25 mouse cellular contexts compared by ENCODE assay signal in genomic region chr2:112567786-112568185, GRCm38 (mm10).
DNase-seq lines count a peak whose midpoint lies in the region; ATAC-seq lines count a peak whose summit lies in the region.
"Had no signal": no experiment of that assay in that cellular context is flagged by ENCODE, and none has a peak within 500 bp of the region (broad histone marks: within the 10 kb centered on the region; RNA-seq: fewer than 3 reads in every experiment).

No protein-coding gene starts in this region.

- no peak overlapping the region for H3K4me3 ChIP-seq in liver, embryonic 12.5 days
- H3K4me3 ChIP-seq: gastrocnemius, adult 2 months; heart, embryonic 12.5 days; left cerebral cortex, adult 2 months; limb, embryonic 10.5 days; megakaryocyte, embryonic 14.5 days; midbrain, embryonic 13.5 days; neural tube, embryonic 13.5 days had no signal

- intact Hi-C loops in heart, postnatal 10 days (cut with DNase I): no loop called here
- intact Hi-C loops in heart, postnatal 36 days (cut with DNase I): no loop called here
- intact Hi-C loops in left cerebral cortex, postnatal 4 days (cut with DNase I): no loop called here
- intact Hi-C loops in left cerebral cortex, postnatal 14 days (cut with DNase I): no loop called here

- H3K9me3 ChIP-seq in liver, embryonic 12.5 days (replicated peaks): no peaks in the 10 kb centered on the region
- H3K9me3 ChIP-seq: heart, embryonic 12.5 days; limb, embryonic 10.5 days; megakaryocyte, embryonic 14.5 days; midbrain, embryonic 13.5 days; neural tube, embryonic 13.5 days had no signal

- no peaks in the 10 kb centered on the region for H3K36me3 ChIP-seq in liver, embryonic 12.5 days
- H3K36me3 ChIP-seq: heart, embryonic 12.5 days; limb, embryonic 10.5 days; midbrain, embryonic 13.5 days; neural tube, embryonic 13.5 days had no signal

- H3K27ac ChIP-seq in liver, embryonic 12.5 days: no peak overlapping the region
- H3K27ac ChIP-seq: gastrocnemius, adult 2 months; left cerebral cortex, adult 2 months; limb, embryonic 10.5 days; midbrain, embryonic 13.5 days; neural tube, embryonic 13.5 days had no signal

- 80% methylated on average over 4 of the region's 4 CpGs for WGBS in liver, embryonic 12.5 days (ENCODE audit: insufficient replicate concordance)

- DNase-seq in heart, postnatal 10 days: peak; percentile 20 to 21
- DNase-seq in heart, postnatal 36 days: no peak
- DNase-seq in left cerebral cortex, postnatal 4 days: peak; percentile 47
- DNase-seq in left cerebral cortex, postnatal 14 days (ENCODE audit: low spot score in 2 of 2): no peak
- peak; percentile 19 for DNase-seq in cerebellum, adult 9-11 months
- peak; percentile 40 to 75 for DNase-seq in cerebellum, postnatal 25 days
- DNase-seq: adrenal gland, postnatal 25 days; gastrocnemius, adult 2 months; kidney, adult 9 months; layer of hippocampus, adult 9-11 months; liver; lung, postnatal 10 days; retina, postnatal 1 day; thymus, postnatal 14 days had no signal

- peaks cover 6% of the 10 kb centered on the region; the same call in 1 of the 2 replicates for H3K4me1 ChIP-seq in liver, embryonic 12.5 days
- H3K4me1 ChIP-seq: megakaryocyte, embryonic 14.5 days had no signal

- no peak overlapping the region for H3K4me2 ChIP-seq in liver, embryonic 12.5 days
- H3K4me2 ChIP-seq: heart, embryonic 12.5 days; midbrain, embryonic 13.5 days; neural tube, embryonic 13.5 days had no signal

- H3K9ac ChIP-seq in liver, embryonic 12.5 days: no peak overlapping the region
- H3K9ac ChIP-seq: heart, embryonic 12.5 days; midbrain, embryonic 13.5 days; neural tube, embryonic 13.5 days had no signal

- no peak for ATAC-seq in monocyte, adult 5-6 weeks (replicated peaks; ENCODE audit: insufficient number of reproducible peaks, low FRiP score, low TSS enrichment, poor library complexity, severe bottlenecking)
- no peak for ATAC-seq in liver, embryonic 12.5 days
- ATAC-seq: forebrain, embryonic 14.5 days; hindbrain, embryonic 16.5 days; intestine, embryonic 16.5 days; midbrain, embryonic 13.5 days had no signal

- H3K27me3 ChIP-seq in liver, embryonic 12.5 days (replicated peaks): no peaks in the 10 kb centered on the region
- H3K27me3 ChIP-seq: heart, embryonic 12.5 days; megakaryocyte, embryonic 14.5 days; midbrain, embryonic 13.5 days; neural tube, embryonic 13.5 days had no signal

Comparison
In these comparisons a context has a peak if more than half of its experiments do, and no peak if none do; other contexts are left out.
1. DNase-seq: peak in heart, postnatal 10 days (2 of 2), left cerebral cortex, postnatal 4 days (single experiment), cerebellum, adult 9-11 months (single experiment) and cerebellum, postnatal 25 days (2 of 2); none in heart, postnatal 36 days (0 of 2) and left cerebral cortex, postnatal 14 days (0 of 2).